Mouse (Mus musculus) fibroblast of lung, adult 2 months (primary cell): ENCODE results near the gene Mycbp2.

Experiments used
- DNase-seq: peaks from one replicate; pipeline ENCODE4 v3.0.0-alpha.2; 2011; ENCODE audit warnings: low read depth

Mycbp2 gene

DNA sequence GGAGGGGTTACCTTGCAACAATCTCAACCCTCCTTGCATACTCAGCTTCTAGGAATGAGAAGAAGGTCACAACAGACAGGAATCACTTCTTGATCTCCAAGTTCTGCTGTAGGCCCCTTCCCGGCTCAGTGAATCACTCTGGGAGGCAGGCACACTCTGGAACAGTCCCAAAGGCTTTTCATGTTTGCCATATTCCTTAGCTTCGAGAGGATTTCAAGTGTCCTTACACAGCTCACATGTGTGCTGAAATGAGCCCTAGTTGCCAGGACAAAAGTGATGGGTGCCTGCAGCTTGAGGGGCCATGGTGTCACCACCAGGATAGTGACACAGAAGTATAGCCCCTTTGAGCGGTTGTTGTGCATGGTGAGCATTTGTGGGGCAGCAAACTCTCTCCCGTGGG is 273.9 kb downstream of the Mycbp2 start:
- no peak for DNase-seq

GRCm38 (mm10) chr14:103071471-103071870 is 275.1 kb downstream of the Mycbp2 start:
- DNase-seq = no peak

- no peak for DNase-seq
These were observed 275.8 kb downstream of the Mycbp2 start for GRCm38 (mm10) chr14:103070790-103071189.

DNA sequence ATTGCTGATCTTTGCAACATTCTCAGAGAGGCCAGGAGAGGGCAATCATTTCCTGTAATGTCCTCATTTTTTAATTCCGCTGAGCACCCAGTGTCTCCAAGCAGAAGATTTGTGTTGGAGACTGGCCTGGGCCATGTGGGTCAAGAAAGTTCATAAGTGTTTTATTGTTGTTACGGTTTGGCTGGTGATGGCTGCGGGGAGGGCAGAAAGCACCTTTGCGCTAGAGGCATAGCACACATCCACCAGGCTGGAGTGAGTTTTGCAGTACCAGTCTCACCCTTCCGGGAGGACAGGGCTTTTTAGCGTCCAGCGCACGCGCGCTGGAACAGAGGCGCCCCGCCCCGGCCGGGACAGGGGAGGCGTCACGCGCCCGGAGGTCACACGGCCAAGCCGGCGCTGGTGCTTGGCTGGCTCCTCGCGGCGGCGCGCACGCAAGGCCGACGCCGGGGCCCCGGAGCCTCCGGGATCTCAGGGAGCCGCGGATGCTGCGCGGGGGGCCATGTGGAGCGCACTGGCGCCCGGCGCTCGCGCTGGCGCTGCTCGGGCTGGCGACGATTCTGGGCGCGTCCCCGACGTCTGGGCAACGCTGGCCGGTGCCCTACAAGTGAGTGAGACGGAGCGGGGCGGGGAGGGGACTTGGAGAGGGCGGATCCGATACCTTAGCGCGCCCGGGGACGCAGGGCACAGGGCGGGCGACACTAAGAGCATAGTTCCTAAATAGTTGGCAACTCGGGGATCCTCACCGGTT is 276.6 kb downstream of the Mycbp2 start, which contains the start of gene Cln5:
Gene Cln5 (plus strand): TSS at position 353 of the 748 bp plus-strand sequence.
- DNase-seq = peak; percentile 93

DNA sequence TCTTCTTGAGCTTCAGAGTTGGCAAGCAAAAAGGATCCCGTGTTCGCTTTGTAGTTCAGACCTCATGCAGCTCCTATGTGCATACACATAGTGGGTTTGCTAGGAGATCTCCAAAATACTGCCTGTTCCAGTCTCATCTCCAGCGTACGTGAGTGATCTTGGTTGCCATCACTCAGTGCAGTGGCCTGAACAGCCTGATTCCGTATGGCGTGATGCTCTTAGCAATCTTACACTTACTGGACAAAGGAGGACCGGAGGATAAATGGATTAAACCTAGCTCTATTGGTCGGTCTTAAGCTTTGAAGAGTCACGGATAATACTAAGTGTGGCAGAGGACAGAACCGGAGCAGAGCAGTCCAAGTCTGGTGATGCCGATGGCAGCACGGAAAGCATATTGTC is 277.1 kb downstream of the Mycbp2 start:
- no peak for DNase-seq

DNA sequence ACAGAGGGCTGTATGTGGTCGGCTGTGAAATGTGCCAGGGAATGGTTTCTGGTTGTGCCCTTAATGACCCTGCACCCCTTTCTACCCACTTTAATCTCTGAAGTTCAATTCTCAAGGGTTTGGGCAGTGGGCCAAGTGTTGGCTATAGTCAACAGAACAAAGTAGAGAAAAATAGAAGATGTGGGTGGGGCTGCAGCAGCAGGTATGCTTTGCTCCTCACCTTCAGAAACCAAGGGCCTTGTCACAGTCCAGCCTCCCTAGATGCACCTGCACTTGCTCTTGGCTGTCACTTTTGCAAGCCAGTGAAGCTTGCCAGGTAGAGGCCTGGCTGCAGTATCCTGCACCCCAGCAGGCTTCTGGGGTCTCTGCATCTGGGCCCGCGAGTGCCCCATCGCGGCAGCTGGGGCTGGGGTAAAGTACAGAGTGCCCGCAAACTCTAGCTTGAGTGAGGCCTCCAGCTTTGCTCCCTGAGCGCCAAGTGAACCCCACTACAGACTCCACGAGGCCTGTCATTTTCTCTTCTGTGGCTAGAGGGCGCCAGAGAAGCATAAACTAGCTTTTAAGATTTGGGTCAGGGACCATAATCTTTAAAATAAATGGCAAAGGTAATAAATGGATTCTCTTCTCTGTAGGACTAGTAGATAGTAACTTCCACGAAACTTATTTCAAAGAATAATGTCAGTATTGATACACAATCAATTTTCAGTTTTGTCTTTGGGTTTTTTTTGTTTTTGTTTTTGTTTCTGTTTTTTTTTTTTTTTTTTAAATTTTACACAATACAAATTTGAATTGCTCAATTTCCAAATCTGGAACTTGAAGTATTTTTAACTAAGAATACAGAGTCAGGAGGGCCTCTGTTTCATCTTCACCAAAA is 281.1 kb downstream of the Mycbp2 start:
- no peak for DNase-seq
